Comparison of ENCODE assay signal across 12 mouse cellular contexts in the genomic region with DNA sequence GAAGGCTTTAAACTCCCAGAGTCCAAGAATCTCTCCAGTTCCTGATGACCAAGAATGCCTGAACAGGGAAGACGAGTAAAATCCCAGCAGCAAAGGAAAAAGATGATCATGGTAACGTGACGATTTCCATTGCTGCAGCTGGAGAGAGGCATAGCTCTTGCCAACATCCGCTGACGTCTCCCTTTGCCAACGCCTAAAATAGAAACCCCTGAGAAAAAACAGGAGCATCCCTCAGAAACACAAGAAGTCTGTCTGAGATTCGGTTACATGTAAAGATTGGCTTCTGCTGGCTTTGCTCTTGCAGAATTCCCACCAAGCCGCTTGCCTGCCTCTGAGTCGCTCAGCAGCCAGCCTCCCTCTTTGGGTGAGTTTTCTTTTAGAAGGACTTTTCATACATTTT.
DNase-seq lines count a peak whose midpoint lies in the region; ATAC-seq lines count a peak whose summit lies in the region.
"Had no signal": no experiment of that assay in that cellular context is flagged by ENCODE, and none has a peak within 500 bp of the region (broad histone marks: within the 10 kb centered on the region; RNA-seq: fewer than 3 reads in every experiment).

No protein-coding gene starts in this region.

- H3K9ac ChIP-seq in forebrain, embryonic 14.5 days (ENCODE audit: low read length) = no peak overlapping the region
- H3K9ac ChIP-seq in forebrain, embryonic 11.5 days (ENCODE audit: low read length) = no peak overlapping the region
- H3K9ac ChIP-seq in kidney, embryonic 16.5 days (replicated peaks; ENCODE audit: low read length) = no peak overlapping the region
- H3K9ac ChIP-seq in liver, embryonic 12.5 days = no peak overlapping the region
- H3K9ac ChIP-seq: neural tube, embryonic 12.5 days had no signal

- H3K27ac ChIP-seq in forebrain, embryonic 14.5 days (ENCODE audit: low read depth, low read length) = no peak overlapping the region
- no peak overlapping the region for H3K27ac ChIP-seq in forebrain, embryonic 11.5 days (ENCODE audit: low read depth, low read length)
- H3K27ac ChIP-seq in kidney, embryonic 16.5 days (ENCODE audit: low read length) = no peak overlapping the region
- no peak overlapping the region for H3K27ac ChIP-seq in liver, embryonic 12.5 days
- H3K27ac ChIP-seq: neural tube, embryonic 12.5 days had no signal

- no peak overlapping the region for H3K4me3 ChIP-seq in forebrain, embryonic 14.5 days (ENCODE audit: low read depth, low read length)
- H3K4me3 ChIP-seq in forebrain, embryonic 11.5 days (ENCODE audit: low read depth, low read length) = no peak overlapping the region
- no peak overlapping the region for H3K4me3 ChIP-seq in kidney, embryonic 16.5 days (ENCODE audit: low read length)
- no peak overlapping the region for H3K4me3 ChIP-seq in liver, embryonic 12.5 days
- H3K4me3 ChIP-seq: neural tube, embryonic 12.5 days had no signal

- DNase-seq in forebrain, embryonic 14.5 days (ENCODE audit: low spot score) = peak; percentile 5
- DNase-seq in forebrain, embryonic 11.5 days (ENCODE audit: low spot score) = no peak
- peak; percentile 21 for DNase-seq in 3T3-L1 (ENCODE audit: low read depth, low spot score)
- DNase-seq in gastrocnemius, postnatal 25 days = peak; percentile 18
- DNase-seq in left cerebral cortex, postnatal 14 days (ENCODE audit: low spot score in 2 of 2) = peak; percentile 18 to 45
- DNase-seq in thymus, adult 18-20 months = no peak
- DNase-seq: B cell, adult 2 months; cerebellum, adult 11-12 months; kidney, adult 8-10 months had no signal

- no peak for ATAC-seq in forebrain, embryonic 14.5 days
- no peak for ATAC-seq in forebrain, embryonic 11.5 days (replicated peaks; ENCODE audit: low FRiP score)
- no peak for ATAC-seq in kidney, embryonic 16.5 days (ENCODE audit: low FRiP score, low TSS enrichment)
- ATAC-seq in liver, embryonic 12.5 days = no peak

- H3K4me2 ChIP-seq in forebrain, embryonic 14.5 days (ENCODE audit: low read length) = no peak overlapping the region
- H3K4me2 ChIP-seq in forebrain, embryonic 11.5 days (ENCODE audit: low read depth, low read length, severe bottlenecking) = no peak overlapping the region
- H3K4me2 ChIP-seq in kidney, embryonic 16.5 days (replicated peaks; ENCODE audit: low read depth, low read length) = no peak overlapping the region
- H3K4me2 ChIP-seq in liver, embryonic 12.5 days = no peak overlapping the region
- H3K4me2 ChIP-seq: neural tube, embryonic 12.5 days had no signal

- H3K9me3 ChIP-seq in forebrain, embryonic 14.5 days (replicated peaks; ENCODE audit: control insufficient read depth, low read length) = no peaks in the 10 kb centered on the region
- H3K9me3 ChIP-seq in forebrain, embryonic 11.5 days (ENCODE audit: control insufficient read depth, low read length) = no peaks in the 10 kb centered on the region
- no peaks in the 10 kb centered on the region for H3K9me3 ChIP-seq in kidney, embryonic 16.5 days (ENCODE audit: low read length)
- no peaks in the 10 kb centered on the region for H3K9me3 ChIP-seq in liver, embryonic 12.5 days (replicated peaks)
- H3K9me3 ChIP-seq: neural tube, embryonic 12.5 days had no signal

- H3K27me3 ChIP-seq in forebrain, embryonic 14.5 days (replicated peaks; ENCODE audit: control insufficient read depth, insufficient read depth, low read length) = no peaks in the 10 kb centered on the region
- H3K27me3 ChIP-seq in forebrain, embryonic 11.5 days (ENCODE audit: control insufficient read depth, insufficient read depth, low read length) = no peaks in the 10 kb centered on the region
- no peaks in the 10 kb centered on the region for H3K27me3 ChIP-seq in kidney, embryonic 16.5 days (ENCODE audit: insufficient read depth, low read length)
- H3K27me3 ChIP-seq in liver, embryonic 12.5 days (replicated peaks) = no peaks in the 10 kb centered on the region
- H3K27me3 ChIP-seq: neural tube, embryonic 12.5 days had no signal

- intact Hi-C loops in left cerebral cortex, postnatal 14 days (cut with DNase I) = no loop called here

- no peaks in the 10 kb centered on the region for H3K4me1 ChIP-seq in forebrain, embryonic 14.5 days (ENCODE audit: control insufficient read depth, insufficient read depth, low read length)
- no peaks in the 10 kb centered on the region for H3K4me1 ChIP-seq in forebrain, embryonic 11.5 days (replicated peaks; ENCODE audit: control insufficient read depth, insufficient read depth, low read length)
- 0 out of 2 replicates have a peak, but pooled peaks cover 5% of the 10 kb centered on the region for H3K4me1 ChIP-seq in kidney, embryonic 16.5 days (ENCODE audit: insufficient read depth, low read length)
- no peaks in the 10 kb centered on the region for H3K4me1 ChIP-seq in liver, embryonic 12.5 days
- H3K4me1 ChIP-seq: neural tube, embryonic 12.5 days had no signal

- 84% methylated on average over 9 of the region's 9 CpGs for WGBS in forebrain, embryonic 14.5 days
- WGBS in forebrain, embryonic 11.5 days = 88% methylated on average over 9 of the region's 9 CpGs
- 48% methylated on average over 9 of the region's 9 CpGs for WGBS in kidney, embryonic 16.5 days
- WGBS in liver, embryonic 12.5 days (ENCODE audit: insufficient replicate concordance) = 67% methylated on average over 9 of the region's 9 CpGs

- H3K36me3 ChIP-seq in forebrain, embryonic 14.5 days (ENCODE audit: control insufficient read depth, insufficient read depth, low read length) = no peaks in the 10 kb centered on the region
- H3K36me3 ChIP-seq in forebrain, embryonic 11.5 days (ENCODE audit: control insufficient read depth, insufficient read depth, low read length) = no peaks in the 10 kb centered on the region
- no peaks in the 10 kb centered on the region for H3K36me3 ChIP-seq in kidney, embryonic 16.5 days (ENCODE audit: insufficient read depth, low read length)
- H3K36me3 ChIP-seq in liver, embryonic 12.5 days = no peaks in the 10 kb centered on the region
- H3K36me3 ChIP-seq: neural tube, embryonic 12.5 days had no signal

Comparison
In these comparisons a context has a peak if more than half of its experiments do, and no peak if none do; other contexts are left out.
1. DNase-seq: peak in forebrain, embryonic 14.5 days (single experiment), 3T3-L1 (single experiment), gastrocnemius, postnatal 25 days (single experiment) and left cerebral cortex, postnatal 14 days (2 of 2); none in forebrain, embryonic 11.5 days (single experiment) and thymus, adult 18-20 months (0 of 2).